Mouse (Mus musculus): ENCODE data around the gene Gale.
A peak's percentile ranks its signal among the peaks of the same experiment; 100 is the strongest.

Gale gene

DNA sequence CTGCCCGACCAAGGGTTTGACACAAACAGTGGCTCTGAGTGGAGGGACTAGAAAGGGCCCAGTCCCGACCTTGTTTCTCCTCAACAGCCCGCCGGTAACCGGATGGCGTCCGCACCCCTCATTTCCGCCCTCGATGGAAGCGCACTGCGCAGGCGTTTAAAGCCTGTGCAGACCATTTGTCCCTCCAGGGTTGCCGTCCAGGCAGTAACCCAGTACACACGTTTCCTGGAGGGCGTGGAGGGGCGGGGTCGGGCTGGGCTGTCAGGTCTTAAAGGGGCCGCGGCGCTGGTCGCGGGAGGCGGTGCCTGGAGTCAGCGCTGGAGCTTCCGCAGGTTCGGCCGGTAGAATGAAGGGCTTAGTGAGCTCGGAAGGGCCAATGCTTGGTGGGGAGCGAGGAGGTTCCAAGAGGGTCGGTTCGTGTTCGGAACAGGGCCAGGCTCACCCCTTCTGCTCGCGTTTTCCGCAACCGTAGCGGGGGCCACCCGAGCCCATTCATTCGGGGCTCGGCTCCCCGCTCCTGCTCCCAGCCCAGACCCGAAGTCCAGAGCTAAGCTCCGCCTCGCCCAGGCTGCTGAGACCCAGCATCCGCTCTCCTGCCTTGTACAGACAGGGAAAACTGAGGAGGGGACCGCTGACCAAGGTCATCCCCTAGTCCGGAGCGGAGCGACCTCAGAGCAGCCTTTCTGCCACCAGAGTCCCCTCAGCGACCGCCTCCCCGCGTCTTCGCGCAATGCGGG lies at the start of gene Gale:
TSS of gene Gale (plus strand) at position 271 of the 737 bp plus-strand sequence.
- peak; percentile 99 for DNase-seq (ENCODE audit: low read depth, low spot score)

DNA sequence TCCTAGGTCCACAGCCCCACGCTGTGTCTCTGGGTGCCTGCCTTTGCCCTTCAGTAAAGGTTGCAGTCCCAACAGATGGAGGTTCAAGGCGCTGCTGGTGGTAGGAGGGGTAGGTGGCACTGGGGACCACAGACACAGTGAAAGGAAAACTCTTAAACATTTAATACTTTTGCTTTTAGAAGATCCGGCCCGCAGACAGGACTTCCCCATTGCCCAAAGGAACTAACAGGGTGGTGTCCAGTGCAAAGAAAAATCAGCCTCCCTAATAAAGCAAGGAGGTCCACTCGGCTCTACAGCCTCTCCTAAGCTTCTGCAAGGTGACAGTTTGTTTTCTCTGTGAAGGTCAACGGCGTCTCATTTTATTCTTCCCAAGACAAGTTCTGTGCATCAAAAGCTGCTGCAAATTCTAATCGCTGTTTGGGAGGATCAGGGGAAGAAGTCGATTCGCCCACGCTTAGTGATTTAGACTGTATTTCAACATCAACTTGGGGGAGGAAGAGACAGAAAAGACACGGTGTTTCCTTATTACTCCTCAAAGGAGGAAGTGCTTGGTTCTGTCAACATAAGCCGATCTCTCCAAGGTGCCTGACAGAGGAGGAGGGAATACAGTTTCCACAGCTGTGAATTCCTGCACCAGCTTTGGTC lies 44.8 kb upstream of the Gale start:
- DNase-seq (ENCODE audit: low read depth, low spot score) = no peak

DNA sequence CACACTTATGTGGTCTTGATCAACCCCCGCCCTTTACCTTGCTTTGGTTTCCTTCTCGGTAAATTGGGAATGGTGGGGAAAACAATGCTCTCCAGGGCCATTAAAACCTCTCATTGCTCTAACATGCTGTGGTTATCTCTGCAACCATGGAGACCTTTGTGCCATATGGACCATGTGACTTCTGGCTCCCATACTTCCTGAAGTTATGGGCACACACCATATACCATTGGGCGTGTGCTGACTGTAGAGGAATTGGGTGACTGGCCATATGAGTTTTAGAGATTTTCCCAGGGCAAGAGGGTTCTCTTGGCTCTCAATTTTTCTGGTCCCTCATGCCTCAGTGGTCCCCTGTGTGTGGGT lies 44.3 kb upstream of the Gale start:
- DNase-seq (ENCODE audit: low read depth, low spot score) = no peak

DNA sequence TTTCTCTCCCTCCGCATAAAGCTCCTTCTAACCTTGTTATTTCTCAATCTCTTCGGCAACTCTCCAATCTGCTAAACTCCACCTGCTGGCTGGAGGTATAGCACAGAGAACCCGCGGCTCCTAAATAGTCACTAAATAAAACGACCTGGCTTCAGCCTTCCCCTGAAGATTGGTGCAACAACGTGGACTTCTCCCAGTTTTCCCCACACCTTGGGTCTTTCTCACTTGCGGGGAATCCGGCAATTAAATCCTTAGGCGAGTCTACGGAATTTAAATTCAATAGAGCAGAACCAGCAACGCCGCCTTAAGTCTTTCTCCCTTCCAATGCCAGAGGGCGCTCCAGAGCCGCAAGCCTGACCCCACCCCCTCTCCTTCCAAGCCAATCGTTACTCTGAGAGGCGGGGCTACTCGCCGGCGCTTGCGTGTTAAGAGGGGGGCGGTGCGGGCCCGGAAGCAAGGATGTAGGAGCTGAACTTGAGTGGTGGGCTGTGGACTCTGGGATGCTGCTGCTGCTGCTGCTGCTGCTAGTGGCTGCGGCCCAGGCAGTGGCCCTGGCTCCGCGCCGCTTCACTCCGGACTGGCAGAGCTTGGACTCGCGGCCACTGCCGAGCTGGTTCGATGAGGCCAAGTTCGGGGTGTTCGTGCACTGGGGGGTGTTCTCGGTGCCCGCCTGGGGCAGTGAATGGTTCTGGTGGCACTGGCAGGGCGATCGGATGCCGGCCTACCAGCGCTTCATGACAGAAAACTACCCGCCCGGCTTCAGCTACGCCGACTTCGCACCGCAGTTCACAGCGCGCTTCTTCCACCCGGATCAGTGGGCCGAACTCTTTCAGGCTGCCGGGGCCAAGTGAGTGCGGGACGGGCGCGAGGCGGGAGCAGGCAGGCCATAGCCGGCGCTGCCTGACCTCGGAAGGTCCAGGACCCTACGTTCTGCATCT lies 43.0 kb upstream of the Gale start, which contains the start of gene Fuca1:
TSS of gene Fuca1 (plus strand) at position 432 of the 938 bp plus-strand sequence.
- peak; percentile 98 for DNase-seq (ENCODE audit: low read depth, low spot score)

DNA sequence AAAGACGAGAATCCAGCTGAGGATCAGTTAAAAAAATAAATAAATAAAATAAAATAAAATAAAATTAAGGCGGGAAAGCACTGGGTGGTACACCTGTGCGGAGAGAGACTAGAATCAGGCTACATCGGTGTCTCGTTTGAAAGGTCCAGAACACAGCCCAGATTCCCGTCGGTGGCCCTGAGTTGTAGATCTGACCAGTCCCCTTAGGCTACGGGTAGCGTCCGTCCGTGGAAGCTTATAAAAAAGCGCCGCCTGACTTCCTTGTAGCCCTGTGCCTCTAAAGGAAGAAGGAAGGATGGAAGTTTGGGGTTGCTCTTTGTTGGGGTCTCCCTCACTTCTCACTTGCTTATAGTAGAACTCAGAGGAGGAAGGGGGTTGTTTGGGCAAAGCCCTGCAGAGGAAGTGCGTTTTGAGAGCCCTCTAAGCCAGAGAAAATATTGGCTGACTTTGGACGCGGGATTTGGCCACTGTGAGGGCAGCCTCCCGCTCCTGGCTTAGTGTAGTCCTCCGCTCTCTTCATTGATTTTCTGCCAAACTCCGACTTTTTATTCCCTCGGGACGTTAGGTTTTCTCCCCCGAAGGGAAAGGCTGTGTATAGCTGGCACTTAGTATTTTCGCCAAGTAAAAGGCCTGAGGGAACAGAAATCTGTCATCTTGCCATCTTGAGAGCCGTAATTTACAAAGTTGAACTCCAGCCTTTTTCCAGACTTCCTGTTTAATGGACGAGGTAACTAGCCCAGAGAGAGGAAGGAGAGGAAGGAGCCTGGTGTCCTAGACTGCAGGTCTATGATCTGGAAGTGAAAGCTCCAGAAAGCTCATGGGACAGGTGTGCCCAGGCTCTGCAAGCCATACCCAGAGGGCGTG lies 42.0 kb upstream of the Gale start:
- no peak for DNase-seq (ENCODE audit: low read depth, low spot score)

DNA sequence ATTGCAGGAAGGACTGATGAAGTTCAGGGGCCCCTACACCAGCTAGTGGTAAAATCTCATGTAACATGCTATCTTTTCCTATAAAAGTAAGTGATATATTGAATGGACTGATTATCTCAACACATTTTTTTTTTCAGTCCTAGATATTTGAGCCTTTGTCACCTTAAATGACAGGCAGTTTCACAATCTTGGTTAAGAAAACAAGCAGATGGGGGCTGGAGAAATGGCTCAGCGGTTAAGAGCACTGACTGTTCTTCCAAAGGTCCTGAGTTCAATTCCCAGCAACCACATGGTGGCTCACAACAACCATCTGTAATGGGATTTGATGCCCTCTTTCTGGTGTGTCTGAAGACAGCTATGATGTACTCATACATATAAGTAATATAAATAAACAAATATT lies 41.3 kb upstream of the Gale start:
- DNase-seq (ENCODE audit: low read depth, low spot score) = no peak

DNA sequence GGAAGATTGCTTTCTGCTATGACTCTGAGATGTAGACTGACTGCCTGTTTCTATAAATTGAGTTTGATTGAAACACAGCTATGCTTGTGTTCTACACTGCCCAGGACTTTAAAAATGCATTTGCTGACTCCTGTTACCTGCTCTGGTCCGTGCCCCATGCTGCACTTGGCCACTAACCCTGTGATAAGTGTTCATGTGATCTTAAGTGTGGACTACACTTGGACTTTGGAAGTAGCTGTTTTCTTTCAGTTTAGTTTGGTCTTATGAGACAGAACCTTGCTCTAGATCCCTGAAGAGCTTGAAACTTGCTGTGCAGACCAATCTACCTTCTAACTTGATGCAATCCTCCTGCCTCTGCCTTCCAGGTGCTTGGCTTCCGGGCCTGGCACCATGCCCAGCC lies 39.1 kb upstream of the Gale start:
- no peak for DNase-seq (ENCODE audit: low read depth, low spot score)

DNA sequence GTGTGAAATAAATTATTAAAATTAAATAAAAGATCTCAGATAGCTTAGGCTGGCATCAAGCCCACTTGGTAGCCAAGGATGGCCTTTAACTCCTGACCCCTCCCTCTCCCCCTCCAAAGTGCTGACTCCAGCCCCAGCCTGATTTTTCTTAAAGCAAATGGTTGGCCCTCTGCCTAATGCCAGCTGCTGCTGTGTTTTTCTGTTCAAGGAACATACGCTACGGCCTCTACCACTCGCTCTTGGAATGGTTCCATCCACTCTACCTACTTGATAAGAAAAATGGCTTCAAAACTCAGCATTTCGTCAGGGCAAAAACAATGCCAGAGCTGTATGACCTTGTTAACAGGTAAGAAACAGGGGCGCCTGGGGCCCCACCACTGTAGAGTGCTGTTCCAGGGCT lies 38.2 kb upstream of the Gale start:
- DNase-seq (ENCODE audit: low read depth, low spot score) = no peak

DNA sequence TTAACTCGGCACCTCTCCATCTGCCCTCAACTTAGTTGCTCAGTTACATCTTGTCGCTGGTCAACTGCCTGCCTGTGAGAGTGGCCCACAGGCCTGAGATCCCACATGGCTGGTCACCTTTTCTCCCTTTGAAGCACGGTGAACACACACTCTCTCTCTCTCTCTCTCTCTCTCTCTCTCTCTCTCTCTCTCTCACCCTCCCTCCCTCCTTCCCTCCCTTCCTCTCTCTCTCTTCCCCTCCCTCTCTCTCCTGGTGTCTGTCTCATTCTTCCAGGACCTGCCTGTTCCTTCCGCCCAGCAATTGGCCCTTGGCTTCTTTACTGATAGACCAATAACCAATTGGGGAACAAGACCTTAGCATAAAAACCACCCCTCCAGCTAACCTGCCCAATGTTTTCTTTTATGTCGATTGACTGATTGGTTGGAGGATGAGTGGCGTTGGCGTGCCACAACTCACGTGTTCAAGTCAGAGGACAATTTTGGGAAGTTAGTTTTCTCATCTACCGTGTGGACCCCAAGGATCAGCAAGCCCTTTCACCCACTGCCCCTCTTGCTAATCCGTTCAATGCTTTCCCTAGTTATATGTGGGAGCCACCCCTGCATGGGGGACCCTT lies 37.2 kb upstream of the Gale start:
- peak; percentile 74 for DNase-seq (ENCODE audit: low read depth, low spot score)

DNA sequence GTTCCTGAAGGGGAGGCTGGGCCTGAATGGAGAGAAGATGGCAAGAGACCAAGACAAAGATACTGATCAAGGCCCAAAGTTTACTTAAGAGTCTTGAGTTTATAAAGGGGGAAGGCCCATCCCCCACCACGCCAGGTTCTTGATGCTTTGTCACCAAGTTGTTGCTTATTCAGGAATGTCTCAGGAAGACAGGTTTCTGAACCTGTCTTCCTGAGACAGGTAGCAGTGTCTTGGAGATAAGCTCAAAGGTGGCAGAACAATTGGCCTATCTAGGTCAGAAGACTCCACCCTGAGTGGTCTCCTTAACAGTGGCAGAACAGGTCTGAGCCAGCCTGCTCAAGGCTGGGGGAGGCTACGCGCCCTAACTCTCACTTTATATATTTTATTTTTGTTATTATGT lies 36.7 kb upstream of the Gale start:
- peak; percentile 70 for DNase-seq (ENCODE audit: low read depth, low spot score)

DNA sequence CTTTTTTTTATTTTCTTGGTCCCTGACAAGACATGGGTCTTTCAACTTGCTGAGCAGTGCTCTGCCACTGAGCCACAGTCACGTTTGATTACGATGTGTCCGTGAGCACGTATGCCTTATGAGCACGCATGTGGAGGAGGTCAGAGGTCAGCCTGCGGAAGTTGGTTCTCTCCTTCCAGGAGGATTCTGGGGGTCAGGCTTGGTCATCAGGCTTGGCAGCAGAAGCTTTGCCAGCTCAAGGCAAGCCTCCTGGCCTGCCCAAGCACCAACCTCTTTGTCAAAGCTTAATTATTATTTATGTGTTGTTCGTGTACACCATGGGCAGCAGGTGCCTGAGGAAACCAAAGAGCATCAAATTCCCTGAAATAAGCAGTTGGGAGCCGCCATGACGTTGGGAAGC lies 35.2 kb upstream of the Gale start:
- no peak for DNase-seq (ENCODE audit: low read depth, low spot score)

DNA sequence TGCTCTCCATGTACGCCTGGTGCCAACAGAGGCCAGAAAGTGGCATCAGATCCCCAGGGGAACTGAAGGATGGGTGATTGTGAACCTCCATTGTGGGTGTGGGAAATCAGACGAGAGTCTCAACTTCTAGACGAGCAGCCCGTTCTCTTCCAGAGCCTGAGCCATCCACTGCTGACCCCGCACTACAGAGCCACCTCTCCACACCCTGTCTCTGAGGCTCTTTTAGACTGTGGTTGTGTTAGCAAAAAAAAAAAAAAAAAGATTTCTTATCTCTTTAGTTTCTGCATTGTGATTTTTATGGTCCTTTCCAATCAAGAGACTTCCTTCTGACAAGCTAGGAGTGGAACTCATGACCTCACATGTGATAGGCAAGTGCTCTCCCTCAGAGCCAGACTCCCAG lies 34.1 kb upstream of the Gale start:
- no peak for DNase-seq (ENCODE audit: low read depth, low spot score)

DNA sequence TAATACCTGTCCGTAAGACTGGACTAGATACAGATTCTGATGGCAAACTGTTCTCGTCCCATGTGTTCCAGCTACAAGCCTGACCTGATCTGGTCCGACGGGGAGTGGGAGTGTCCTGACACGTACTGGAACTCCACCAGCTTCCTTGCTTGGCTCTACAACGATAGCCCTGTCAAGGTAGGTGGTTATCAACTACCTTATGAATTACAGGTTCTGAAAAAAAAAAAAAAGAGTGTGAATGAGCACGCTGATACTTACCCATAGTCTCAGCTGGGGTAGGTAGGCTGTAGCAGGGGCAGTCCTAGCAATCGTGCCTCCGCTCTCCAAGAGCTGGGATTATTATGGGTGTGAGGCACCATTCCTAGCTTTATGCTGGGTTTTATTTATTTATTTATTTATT lies 33.7 kb upstream of the Gale start:
- no peak for DNase-seq (ENCODE audit: low read depth, low spot score)

DNA sequence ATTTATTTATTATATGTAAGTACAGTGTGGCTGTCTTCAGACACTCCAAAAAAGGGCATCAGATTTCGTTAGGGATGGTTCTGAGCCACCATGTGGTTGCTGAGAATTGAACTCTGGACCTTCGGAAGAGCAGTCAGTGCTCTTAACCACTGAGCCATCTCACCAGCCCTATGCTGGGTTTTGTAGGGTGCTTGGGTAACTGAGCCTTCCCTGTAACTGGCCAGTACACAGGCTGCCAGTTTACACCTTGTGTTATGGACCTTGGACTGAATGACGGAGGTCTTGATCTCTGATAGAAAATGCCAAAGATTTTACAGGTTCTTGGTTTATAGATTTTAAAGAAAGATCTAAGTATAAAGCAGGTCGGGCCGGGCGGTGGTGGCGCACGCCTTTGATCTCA lies 33.3 kb upstream of the Gale start:
- DNase-seq (ENCODE audit: low read depth, low spot score) = no peak

DNA sequence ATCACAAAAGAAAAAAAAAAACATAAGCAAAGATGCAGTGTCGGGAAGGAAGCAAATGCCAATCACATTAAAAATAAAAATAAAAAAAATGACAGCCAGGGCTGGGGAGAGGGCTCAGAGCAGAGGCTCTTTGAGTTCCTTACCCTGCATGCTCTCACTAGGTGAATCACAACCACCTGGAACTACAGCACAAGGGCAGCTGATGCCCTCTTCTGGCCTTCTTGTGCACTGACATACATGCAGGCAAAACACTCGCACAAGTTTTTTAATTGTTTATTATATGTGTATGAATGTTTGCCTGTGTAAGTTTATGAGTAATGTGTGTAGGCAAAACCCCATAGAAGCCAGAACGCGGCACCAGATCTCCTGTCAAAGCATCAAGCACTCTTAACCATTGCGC lies 31.7 kb upstream of the Gale start:
- DNase-seq (ENCODE audit: low read depth, low spot score) = peak; percentile 51

DNA sequence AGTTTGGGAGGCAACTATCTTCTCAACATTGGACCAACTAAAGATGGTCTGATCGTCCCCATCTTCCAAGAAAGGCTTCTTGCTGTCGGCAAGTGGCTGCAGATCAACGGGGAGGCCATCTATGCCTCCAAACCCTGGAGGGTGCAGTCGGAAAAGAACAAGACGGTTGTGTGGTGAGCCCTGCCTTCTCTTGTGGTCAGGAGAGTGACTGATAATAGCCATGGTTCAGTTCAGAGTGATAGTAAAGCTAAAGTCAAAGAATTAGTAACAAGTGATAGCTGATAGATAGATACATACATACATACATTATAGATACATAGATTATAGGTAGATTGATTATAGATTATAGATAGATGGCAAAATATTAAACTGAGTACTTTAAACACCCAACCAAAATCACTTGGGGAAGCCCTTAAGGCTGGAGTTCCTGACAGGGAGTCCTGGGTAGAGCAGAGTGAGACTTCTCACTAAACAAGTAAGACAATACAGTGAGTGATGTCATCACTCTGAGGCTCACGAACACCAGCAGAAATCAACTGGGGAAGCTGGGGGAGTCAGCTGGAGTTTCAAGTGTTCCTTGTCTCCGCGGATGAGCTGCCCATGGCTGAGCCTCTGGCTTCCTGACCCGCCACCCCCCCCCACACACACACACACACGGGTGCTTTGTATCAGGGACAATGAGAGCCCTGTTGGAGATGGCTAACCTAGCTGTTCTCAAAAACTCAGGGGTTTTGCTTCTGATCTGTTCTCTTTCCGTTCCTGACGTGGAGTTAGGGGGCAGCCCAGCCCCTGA lies 28.6 kb upstream of the Gale start:
- no peak for DNase-seq (ENCODE audit: low read depth, low spot score)

DNA sequence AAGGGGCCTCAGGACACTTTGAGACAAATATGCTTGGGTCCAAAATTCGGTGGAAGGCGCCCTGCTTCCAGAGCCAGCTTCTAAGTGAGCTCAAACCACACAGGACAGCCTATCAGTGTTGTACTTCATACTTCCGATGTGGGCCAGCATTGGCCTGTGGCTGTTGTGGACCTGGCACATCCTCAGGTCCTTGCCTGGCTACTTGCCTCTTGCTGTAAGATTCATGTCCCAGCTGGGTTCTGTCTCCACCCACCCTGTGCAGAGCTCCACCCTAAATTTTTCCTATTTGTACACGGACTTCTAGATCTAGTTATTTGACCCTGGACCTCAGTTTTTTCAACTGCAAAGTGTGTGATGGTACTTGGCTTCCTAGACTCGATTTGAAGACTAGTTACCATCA lies 28.0 kb upstream of the Gale start:
- no peak for DNase-seq (ENCODE audit: low read depth, low spot score)

DNA sequence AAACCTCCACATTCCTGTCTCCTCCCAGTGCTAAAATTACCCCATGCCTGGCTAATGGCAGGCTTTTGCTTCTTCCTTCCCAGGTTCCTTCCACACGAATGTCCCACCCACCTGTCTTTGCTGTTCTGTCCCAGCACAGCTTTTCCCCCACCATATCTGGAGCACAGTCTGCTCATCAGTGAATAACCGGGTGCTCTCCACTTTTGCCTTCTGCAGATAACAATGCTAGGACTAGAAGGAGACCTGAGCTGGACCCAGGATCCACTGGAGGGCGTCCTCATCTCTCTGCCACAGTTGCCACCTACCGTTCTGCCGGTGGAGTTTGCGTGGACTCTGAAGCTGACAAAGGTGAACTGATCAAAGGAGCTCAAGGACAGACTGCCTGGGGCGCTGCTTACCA lies 24.7 kb upstream of the Gale start:
- DNase-seq (ENCODE audit: low read depth, low spot score) = no peak

DNA sequence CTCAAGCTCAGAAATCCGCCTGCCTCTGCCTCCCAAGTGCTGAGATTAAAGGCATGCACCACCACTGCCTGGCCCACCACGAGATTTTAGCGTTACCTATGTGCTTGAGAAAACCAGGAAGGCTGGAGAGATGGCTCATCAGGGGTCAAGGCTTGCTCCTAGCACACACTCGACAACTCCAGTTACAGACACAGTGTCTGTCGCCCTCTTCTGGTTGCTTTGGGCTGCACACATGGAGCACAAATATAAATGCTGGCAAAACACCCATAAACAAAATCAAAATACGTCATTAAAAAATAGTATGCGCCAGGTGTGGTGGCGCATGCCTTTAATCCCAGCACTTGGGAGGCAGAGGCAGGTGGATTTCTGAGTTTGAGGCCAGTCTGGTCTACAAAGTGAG lies 22.5 kb upstream of the Gale start:
- peak; percentile 76 for DNase-seq (ENCODE audit: low read depth, low spot score)

DNA sequence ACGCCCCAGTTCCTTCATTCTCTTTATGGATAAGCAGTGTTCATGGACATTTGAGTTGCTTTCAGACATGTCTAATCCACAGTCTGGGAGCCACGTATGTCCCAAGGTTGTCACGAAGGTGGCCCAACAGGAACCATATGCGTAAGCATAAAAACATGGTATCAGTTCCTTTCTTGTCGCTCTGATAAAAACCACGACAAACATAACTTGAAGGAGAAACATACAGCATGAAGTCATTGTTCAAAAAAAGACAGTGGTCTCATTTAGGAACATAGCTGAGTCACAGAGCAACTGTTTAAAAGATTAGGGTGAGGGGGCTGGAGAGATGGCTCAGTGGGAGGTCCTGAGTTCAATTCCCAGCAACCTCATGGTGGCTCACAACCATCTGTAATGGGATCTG lies 21.3 kb upstream of the Gale start:
- DNase-seq (ENCODE audit: low read depth, low spot score) = no peak
